Mouse (Mus musculus) limb, embryonic 12.5 days (tissue): ENCODE measurements around the gene Ncln. TPM values are rescaled to one million over a fixed set of nuclear protein-coding genes. Genes with fewer than 3 reads are reported as not detected.

Experiments
- ATAC-seq: fragments of 200-750 bp; cut with Nextera tagmentation; 2 replicates; pipeline ENCODE4 v1.8.0; 2017; ENCODE audit warnings: low read depth, moderate TSS enrichment; ENCODE audit not compliant: insufficient number of reproducible peaks, insufficient read depth, low FRiP score, low TSS enrichment
- H3K27ac ChIP-seq: fragments of 300-500 bp; sonication (generic); 2 replicates; pipeline ENCODE4 v1.5.1; 2016; ENCODE audit warnings: mild to moderate bottlenecking, moderate library complexity
- H3K27me3 ChIP-seq: fragments of 300-500 bp; sonication (generic); 2 replicates; pipeline ENCODE4 v1.6.1; 2016; ENCODE audit warnings: mild to moderate bottlenecking, moderate library complexity
- H3K36me3 ChIP-seq: fragments of 300-500 bp; sonication (generic); 2 replicates; pipeline ENCODE4 v1.6.1; 2016; ENCODE audit warnings: mild to moderate bottlenecking, moderate library complexity
- H3K4me1 ChIP-seq: fragments of 300-500 bp; sonication (generic); replicated peaks from 2 replicates; pipeline ENCODE4 v1.6.1; 2016
- H3K4me2 ChIP-seq: fragments of 300-500 bp; sonication (generic); 2 replicates; pipeline ENCODE4 v1.6.1; 2016; ENCODE audit warnings: mild to moderate bottlenecking, moderate library complexity
- H3K4me3 ChIP-seq: fragments of 300-500 bp; sonication (generic); replicated peaks from 2 replicates; pipeline ENCODE4 v1.5.1; 2016; ENCODE audit warnings: mild to moderate bottlenecking
- H3K9ac ChIP-seq: fragments of 300-500 bp; sonication (generic); replicated peaks from 2 replicates; pipeline ENCODE4 v1.6.1; 2016; ENCODE audit warnings: mild to moderate bottlenecking, moderate library complexity
- H3K9me3 ChIP-seq: fragments of 300-500 bp; sonication (generic); 2 replicates; pipeline ENCODE4 v1.6.1; 2016; ENCODE audit warnings: mild to moderate bottlenecking, moderate library complexity
- WGBS: fragments of 180-500 bp; shearing (Covaris S2); methylation state at CpG from one replicate; pipeline ENCODE4 v1.1.7; 2016; 5-methylcytosine and 5-hydroxymethylcytosine counted together
- polyA plus RNA-seq: library from polyadenylated mRNA; unstranded; fragments of >200 nt; fragmentation: Nextera tagmentation; extraction: Ambion mirVana; gene quantifications from 2 replicates; pipeline ENCODE4 v1.2.1, GENCODE M21; 2016

Gene Ncln
- polyA plus RNA-seq, 1 experiment from 2014 or later, result 84.3 TPM

GRCm38 (mm10) chr10:81534826-81535225, 38.6 kb upstream of the Ncln start:
- H3K9ac ChIP-seq, result no peak overlapping the region

GRCm38 (mm10) chr10:81526779-81527178, 30.6 kb upstream of the Ncln start:
- WGBS, result 12% methylated on average over 14 of the region's 14 CpGs
- ATAC-seq, result no peak
- Histone ChIP-seq H3K9me3 (no peaks in the 10 kb centered on the region), H3K4me3 (no peak overlapping the region), H3K36me3 (peaks cover 36% of the 10 kb centered on the region), H3K27ac (no peak overlapping the region), H3K4me2 (no peak overlapping the region), H3K27me3 (peaks cover 26% of the 10 kb centered on the region), H3K9ac (no peak overlapping the region), H3K4me1 (peaks cover 5% of the 10 kb centered on the region; the same call in 1 of the 2 replicates)

More at GRCm38 (mm10) chr10:81534826-81535225, 38.6 kb upstream of the Ncln start:
- Histone ChIP-seq H3K27me3 (no peaks in the 10 kb centered on the region), H3K4me2 (no peak overlapping the region), H3K9me3 (no peaks in the 10 kb centered on the region), H3K4me1 (no peaks in the 10 kb centered on the region), H3K4me3 (no peak overlapping the region), H3K36me3 (peaks cover 86% of the 10 kb centered on the region), H3K27ac (no peak overlapping the region)
- ATAC-seq, result no peak
- 57% methylated on average over 16 of the region's 16 CpGs for WGBS

GRCm38 (mm10) chr10:81525017-81525694, 29.0 kb upstream of the Ncln start:
- Histone ChIP-seq H3K9me3 (no peaks in the 10 kb centered on the region), H3K4me1 (peaks cover 5% of the 10 kb centered on the region; the same call in 1 of the 2 replicates), H3K9ac (no peak overlapping the region), H3K36me3 (peaks cover 21% of the 10 kb centered on the region), H3K27me3 (peaks cover 26% of the 10 kb centered on the region), H3K4me2 (no peak overlapping the region), H3K27ac (no peak overlapping the region), H3K4me3 (no peak overlapping the region)
- WGBS, result 60% methylated on average over 12 of the region's 13 CpGs
- ATAC-seq, result no peak

- H3K27ac ChIP-seq, result no peak within 1 kb of the TSS
- peaks cover 10% of the 10 kb centered on the region for H3K36me3 ChIP-seq
- peaks cover 5% of the 10 kb centered on the region; the same call in 1 of the 2 replicates for H3K4me1 ChIP-seq
- ATAC-seq, result peak; percentile 46; the same call in 1 of the 2 replicates
- H3K27me3 ChIP-seq, result peaks cover 26% of the 10 kb centered on the region
- 0 out of 2 replicates have a peak within 1 kb of the TSS, but pooled peaks have one; percentile 2 for H3K4me3 ChIP-seq
- WGBS, result 20% methylated on average over 9 of the region's 9 CpGs
- peak within 1 kb of the TSS; percentile 17; the same call in 1 of the 2 replicates for H3K4me2 ChIP-seq
- 0 out of 2 replicates have a peak within 1 kb of the TSS, but pooled peaks have one; percentile 18 for H3K9ac ChIP-seq
- no peaks in the 10 kb centered on the region for H3K9me3 ChIP-seq
Observed at GRCm38 (mm10) chr10:81524051-81524605, 27.9 kb upstream of the Ncln start, which contains the start of gene Gna15. Gene Gna15 (minus strand): TSS chr10:81524225.

DNA sequence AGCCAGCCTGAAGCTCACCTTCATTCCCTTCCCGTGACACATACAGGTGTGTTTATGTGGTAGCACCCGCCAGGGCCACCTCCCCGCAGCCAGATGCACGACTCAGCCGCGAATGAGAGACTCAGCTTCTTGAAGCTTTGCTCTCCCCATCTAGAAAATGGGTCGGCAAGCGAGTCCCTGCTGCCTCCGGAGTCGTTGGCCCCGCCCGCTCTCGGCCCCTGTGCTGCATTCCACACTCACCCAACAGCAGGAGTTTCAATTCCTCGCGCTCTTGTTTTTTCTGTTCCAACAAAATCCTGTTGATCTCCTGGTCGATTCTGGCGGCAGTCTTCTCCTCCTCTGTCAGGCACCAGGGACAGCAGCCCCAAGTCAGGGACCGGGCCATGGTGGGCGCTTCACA, 27.4 kb upstream of the Ncln start:
- peak overlapping the region; percentile 17; the same call in 1 of the 2 replicates for H3K4me2 ChIP-seq
- H3K36me3 ChIP-seq, result peaks cover 5% of the 10 kb centered on the region; the same call in 1 of the 2 replicates
- 0 out of 2 replicates have a peak overlapping the region, but pooled peaks have one; percentile 9 for H3K9ac ChIP-seq
- peaks cover 5% of the 10 kb centered on the region; the same call in 1 of the 2 replicates for H3K4me1 ChIP-seq
- no peak for ATAC-seq
- 15% methylated on average over 19 of the region's 19 CpGs for WGBS
- no peaks in the 10 kb centered on the region for H3K9me3 ChIP-seq
- no peak overlapping the region for H3K27ac ChIP-seq
- H3K4me3 ChIP-seq, result 0 out of 2 replicates have a peak overlapping the region, but pooled peaks have one; percentile 2
- peaks cover 26% of the 10 kb centered on the region for H3K27me3 ChIP-seq

DNA sequence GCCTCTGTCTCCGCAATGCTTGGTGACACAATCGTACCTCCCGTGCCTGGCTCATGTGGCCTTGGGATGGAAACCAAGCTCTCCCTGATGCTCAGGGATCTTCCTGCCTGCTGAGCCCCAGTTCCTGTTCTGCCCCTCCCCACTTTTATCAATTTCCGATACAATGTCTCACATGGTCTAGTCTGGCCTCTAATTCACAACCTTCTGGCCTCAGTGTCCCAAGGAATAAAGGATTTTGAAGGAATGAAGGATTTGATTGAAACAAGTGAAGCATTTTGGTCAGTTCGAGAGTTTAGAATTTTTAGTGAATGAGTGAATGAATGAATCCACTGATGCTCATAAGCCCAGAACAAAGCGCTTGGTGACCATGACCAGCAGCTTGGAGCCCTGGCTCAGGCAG, 26.9 kb upstream of the Ncln start:
- WGBS, result 82% methylated on average over 6 of the region's 6 CpGs
- Histone ChIP-seq H3K9me3 (no peaks in the 10 kb centered on the region), H3K27ac (no peak overlapping the region), H3K36me3 (peaks cover 2% of the 10 kb centered on the region; the same call in 1 of the 2 replicates), H3K4me2 (no peak overlapping the region), H3K4me1 (peaks cover 5% of the 10 kb centered on the region; the same call in 1 of the 2 replicates), H3K27me3 (peaks cover 26% of the 10 kb centered on the region), H3K9ac (no peak overlapping the region), H3K4me3 (no peak overlapping the region)
- no peak for ATAC-seq

- WGBS, result 75% methylated on average over 3 of the region's 3 CpGs
- H3K27ac ChIP-seq, result no peak overlapping the region
- peaks cover 5% of the 10 kb centered on the region; the same call in 1 of the 2 replicates for H3K4me1 ChIP-seq
- no peak overlapping the region for H3K9ac ChIP-seq
- H3K9me3 ChIP-seq, result no peaks in the 10 kb centered on the region
- no peak for ATAC-seq
- no peak overlapping the region for H3K4me2 ChIP-seq
- no peaks in the 10 kb centered on the region for H3K36me3 ChIP-seq
- no peak overlapping the region for H3K4me3 ChIP-seq
- peaks cover 22% of the 10 kb centered on the region for H3K27me3 ChIP-seq
Observed at GRCm38 (mm10) chr10:81519978-81520365, 23.8 kb upstream of the Ncln start.

GRCm38 (mm10) chr10:81519227-81519977, 23.2 kb upstream of the Ncln start:
- no peaks in the 10 kb centered on the region for H3K36me3 ChIP-seq
- H3K27me3 ChIP-seq, result peaks cover 16% of the 10 kb centered on the region
- H3K27ac ChIP-seq, result no peak overlapping the region
- H3K9ac ChIP-seq, result no peak overlapping the region
- H3K4me1 ChIP-seq, result peaks cover 5% of the 10 kb centered on the region; the same call in 1 of the 2 replicates
- WGBS, result 89% methylated on average over 6 of the region's 6 CpGs
- no peak for ATAC-seq
- no peaks in the 10 kb centered on the region for H3K9me3 ChIP-seq
- no peak overlapping the region for H3K4me2 ChIP-seq
- no peak overlapping the region for H3K4me3 ChIP-seq

DNA sequence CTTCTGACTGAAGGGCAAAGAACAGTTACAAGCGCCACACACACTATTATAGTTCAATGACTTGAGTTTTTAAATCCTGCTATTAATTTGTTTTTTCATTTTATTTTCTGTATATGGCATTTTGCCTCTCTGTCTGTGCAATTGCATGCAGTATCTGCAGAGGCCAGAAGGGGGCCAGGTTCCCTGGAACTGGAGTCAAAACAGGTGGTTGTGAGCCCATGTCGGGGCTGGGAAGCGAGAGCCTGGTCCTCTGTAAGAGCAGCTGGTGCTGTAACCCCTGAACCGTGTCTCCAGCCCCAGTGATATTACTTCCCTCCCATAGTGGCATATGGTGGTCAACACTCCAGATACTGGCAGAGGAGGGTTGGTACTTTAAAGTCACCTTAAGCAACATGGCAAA, 22.4 kb upstream of the Ncln start:
- Histone ChIP-seq H3K27ac (no peak overlapping the region), H3K27me3 (peaks cover 7% of the 10 kb centered on the region), H3K9me3 (0 out of 2 replicates have a peak, but pooled peaks cover 8% of the 10 kb centered on the region), H3K9ac (no peak overlapping the region), H3K4me2 (no peak overlapping the region), H3K36me3 (no peaks in the 10 kb centered on the region), H3K4me1 (peaks cover under 1% of the 10 kb centered on the region; the same call in 1 of the 2 replicates), H3K4me3 (no peak overlapping the region)
- ATAC-seq, result no peak
- 14% methylated on average over 4 of the region's 4 CpGs for WGBS

DNA sequence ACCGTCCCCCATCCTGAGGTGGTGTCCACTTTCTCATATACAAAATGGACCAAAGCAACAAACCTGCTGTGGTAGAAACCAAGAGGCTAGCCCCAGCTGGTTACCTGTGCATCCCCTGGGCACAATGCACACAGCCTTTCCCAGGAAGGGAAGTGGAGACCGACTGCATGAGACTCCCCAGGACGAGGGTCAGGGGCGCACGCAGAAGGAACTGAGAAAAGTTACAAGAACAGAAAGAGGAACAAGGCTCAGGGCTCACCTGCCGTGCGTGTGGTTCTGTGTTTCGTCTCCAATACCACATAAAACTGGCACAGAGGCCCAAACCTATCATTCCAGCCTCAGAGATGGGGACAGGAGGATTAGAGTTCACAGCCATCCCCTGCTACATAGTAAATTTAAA, 21.0 kb upstream of the Ncln start:
- 59% methylated on average over 8 of the region's 8 CpGs for WGBS
- no peak for ATAC-seq
- H3K4me1 ChIP-seq, result peaks cover under 1% of the 10 kb centered on the region; the same call in 1 of the 2 replicates
- H3K4me3 ChIP-seq, result no peak overlapping the region
- peaks cover 12% of the 10 kb centered on the region for H3K27me3 ChIP-seq
- H3K9ac ChIP-seq, result no peak overlapping the region
- 0 out of 2 replicates have a peak, but pooled peaks cover 8% of the 10 kb centered on the region for H3K9me3 ChIP-seq
- H3K27ac ChIP-seq, result no peak overlapping the region
- no peak overlapping the region for H3K4me2 ChIP-seq
- no peaks in the 10 kb centered on the region for H3K36me3 ChIP-seq

GRCm38 (mm10) chr10:81513798-81514197, 17.6 kb upstream of the Ncln start:
- ATAC-seq, result no peak
- 76% methylated on average over 5 of the region's 5 CpGs for WGBS
- no peak overlapping the region for H3K4me3 ChIP-seq
- H3K36me3 ChIP-seq, result no peaks in the 10 kb centered on the region
- no peak overlapping the region for H3K4me2 ChIP-seq
- H3K4me1 ChIP-seq, result peaks cover 4% of the 10 kb centered on the region; the same call in 1 of the 2 replicates
- peaks cover 25% of the 10 kb centered on the region for H3K27me3 ChIP-seq
- peaks cover 8% of the 10 kb centered on the region; the same call in 1 of the 2 replicates for H3K9me3 ChIP-seq
- H3K9ac ChIP-seq, result no peak overlapping the region
- no peak overlapping the region for H3K27ac ChIP-seq
